Mouse (Mus musculus) liver, adult 2 months (tissue): ENCODE measurements around the gene Ssc5d.

ENCODE experiments used
- CTCF ChIP-seq: fragments of 200-500 bp; IDR thresholded peaks from 2 replicates; pipeline ENCODE4 v1.5.1; 2011; ENCODE audit warnings: low read depth, low read length, control low read depth
- POLR2A ChIP-seq: fragments of 200-500 bp; IDR thresholded peaks from 2 replicates; pipeline ENCODE4 v1.6.1; 2011; ENCODE audit warnings: low read length, control low read depth; ENCODE audit not compliant: insufficient read depth; ENCODE audit errors: extremely low read depth

DNA sequence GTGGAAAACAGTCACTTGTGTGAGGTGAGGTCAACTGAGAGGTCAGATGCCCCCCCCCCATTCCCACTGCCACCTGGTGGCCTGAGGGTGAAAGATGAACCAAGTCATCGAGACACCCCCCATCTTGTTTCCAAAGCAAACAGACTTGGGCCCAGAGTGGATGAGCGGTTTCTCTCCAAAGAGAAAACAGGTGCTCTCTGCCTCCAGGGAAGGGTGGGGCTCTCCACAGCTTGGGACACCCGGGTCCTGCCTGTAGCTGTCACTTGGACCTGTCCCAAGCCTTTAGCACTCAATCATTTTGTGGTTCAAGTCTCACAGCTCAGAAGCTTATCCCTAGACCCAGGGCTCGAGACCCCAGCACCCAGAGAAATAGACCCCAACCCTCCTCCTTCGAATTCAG, 37.9 kb downstream of the Ssc5d start:
- no peak for TF ChIP-seq CTCF
- no peak for TF ChIP-seq POLR2A
